Mouse (Mus musculus) mouse embryonic stem cell (cell line): ENCODE measurements around the gene Lrrc4b.

Experiments
- in situ Hi-C, 2 experiments: fragments of 300-500 bp; cut with MboI; formaldehyde crosslinking; loops; 1 replicate in 1 of 2; 3 replicates in 1 of 2; pipeline ENCODE4 v1.14.3; 2019 to 2020; ENCODE audit warnings: low sequenced_read_pairs in 2 of 2, low pct_unique_long_range_greater_than_20kb in 1 of 2, mixed read lengths in 1 of 2; ENCODE audit not compliant: unreplicated experiment in 1 of 2

Gene Lrrc4b

DNA sequence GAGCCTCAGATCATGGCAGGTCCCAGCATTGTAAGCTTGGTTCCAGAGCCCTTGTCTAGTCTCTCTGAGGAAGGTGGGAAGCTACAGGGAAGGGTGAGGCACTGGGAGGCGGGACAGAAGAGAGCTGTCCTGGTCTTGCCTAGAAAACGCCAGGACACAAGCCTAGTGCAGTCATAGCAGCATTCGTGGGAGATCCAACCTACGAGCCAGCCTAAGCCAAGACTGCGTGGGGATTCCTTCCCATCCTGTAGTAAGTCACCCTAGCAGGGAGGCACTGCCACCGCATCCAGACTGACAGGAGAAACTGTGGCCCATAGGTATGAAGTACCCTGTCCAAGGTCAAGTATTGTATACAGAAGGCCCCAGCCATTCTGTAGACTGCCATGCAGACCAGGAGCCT lies 3.7 kb downstream of the Lrrc4b start:
- in situ Hi-C loops, result loop anchor here in 1 of 2 experiments (25.0 kb wide), 1 partner anchor 95 kb away; no protein-coding TSS in a partner anchor

- in situ Hi-C loops, result loop anchor here in 1 of 2 experiments (25.0 kb wide), 1 partner anchor 96 kb away; no protein-coding TSS in a partner anchor
Measured at GRCm38 (mm10) chr7:44433371-44433770, 4.6 kb downstream of the Lrrc4b start.

DNA sequence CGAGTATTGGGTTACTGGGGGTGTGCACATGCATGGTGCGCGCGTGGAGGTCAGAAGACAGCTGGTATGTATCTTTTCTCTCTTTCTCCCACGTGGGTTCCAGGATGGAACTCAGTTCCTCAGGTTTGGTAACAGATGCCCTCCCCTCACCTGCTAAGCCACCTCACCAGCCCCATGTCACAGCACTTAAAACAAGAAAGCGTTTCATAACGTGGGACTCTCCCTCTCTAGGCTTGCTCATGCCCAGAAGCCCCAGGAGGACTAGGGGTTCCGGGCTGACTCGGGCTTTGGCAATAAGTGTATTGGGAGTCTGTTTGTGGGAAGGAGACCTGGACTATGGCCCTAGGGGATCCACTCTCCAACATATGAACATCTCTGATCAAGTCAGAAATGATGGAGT lies 5.3 kb downstream of the Lrrc4b start:
- in situ Hi-C loops, result loop anchor here in 1 of 2 experiments (25.0 kb wide), 1 partner anchor 97 kb away; no protein-coding TSS in a partner anchor

GRCm38 (mm10) chr7:44435796-44436195 lies 7.0 kb downstream of the Lrrc4b start:
- in situ Hi-C loops, result loop anchor here in 1 of 2 experiments (25.0 kb wide), 1 partner anchor 98 kb away; no protein-coding TSS in a partner anchor

DNA sequence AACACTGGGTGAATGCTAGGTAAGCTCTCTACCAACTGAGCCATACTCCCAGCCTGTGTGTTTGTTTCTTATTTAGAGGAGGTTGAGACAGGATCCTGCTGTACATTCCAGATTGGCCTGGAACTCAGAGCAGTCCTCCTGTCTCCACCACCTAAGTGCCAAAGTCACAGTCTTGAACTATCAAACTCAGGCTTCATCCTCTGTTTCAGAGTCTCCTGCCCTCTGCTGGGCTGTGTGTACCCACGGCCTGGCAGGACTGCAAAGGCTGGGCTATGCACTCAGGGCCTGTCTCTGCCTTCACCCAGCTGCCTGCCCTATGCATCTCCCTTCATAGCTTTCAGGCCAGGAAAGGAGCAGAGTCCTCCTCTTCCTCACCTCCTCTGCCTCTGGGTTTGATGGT lies 7.4 kb downstream of the Lrrc4b start:
- in situ Hi-C loops, result loop anchor here in 1 of 2 experiments (25.0 kb wide), 1 partner anchor 99 kb away; no protein-coding TSS in a partner anchor

- in situ Hi-C loops, result loop anchor here in 1 of 2 experiments (25.0 kb wide), 1 partner anchor 100 kb away; no protein-coding TSS in a partner anchor
Measured at GRCm38 (mm10) chr7:44437188-44437587, 8.4 kb downstream of the Lrrc4b start.

DNA sequence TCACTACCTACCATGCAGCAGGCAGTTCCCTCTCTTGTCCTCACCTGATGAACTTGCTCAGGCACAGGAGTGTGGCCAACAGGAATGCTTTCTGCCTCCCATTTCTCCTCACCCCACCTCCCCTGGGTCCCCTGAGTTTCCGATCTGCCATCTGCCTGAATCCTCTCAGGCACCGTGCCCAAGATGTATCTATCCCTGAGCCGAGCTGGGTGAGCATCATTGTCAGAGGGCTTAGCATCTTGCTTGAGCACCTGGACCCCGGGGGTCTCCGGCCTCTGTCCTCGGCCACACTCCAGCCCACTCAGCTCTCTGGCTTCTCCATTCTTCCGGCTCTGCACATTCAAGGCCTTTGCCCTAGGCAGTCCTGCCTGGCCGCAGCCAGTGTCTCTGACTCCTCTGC lies 9.1 kb downstream of the Lrrc4b start:
- in situ Hi-C loops, result loop anchor here in 1 of 2 experiments (25.0 kb wide), 1 partner anchor 101 kb away; no protein-coding TSS in a partner anchor

- in situ Hi-C loops, result loop anchor here in 1 of 2 experiments (25.0 kb wide), 1 partner anchor 102 kb away; no protein-coding TSS in a partner anchor
Measured at GRCm38 (mm10) chr7:44439696-44440095, 10.9 kb downstream of the Lrrc4b start.

DNA sequence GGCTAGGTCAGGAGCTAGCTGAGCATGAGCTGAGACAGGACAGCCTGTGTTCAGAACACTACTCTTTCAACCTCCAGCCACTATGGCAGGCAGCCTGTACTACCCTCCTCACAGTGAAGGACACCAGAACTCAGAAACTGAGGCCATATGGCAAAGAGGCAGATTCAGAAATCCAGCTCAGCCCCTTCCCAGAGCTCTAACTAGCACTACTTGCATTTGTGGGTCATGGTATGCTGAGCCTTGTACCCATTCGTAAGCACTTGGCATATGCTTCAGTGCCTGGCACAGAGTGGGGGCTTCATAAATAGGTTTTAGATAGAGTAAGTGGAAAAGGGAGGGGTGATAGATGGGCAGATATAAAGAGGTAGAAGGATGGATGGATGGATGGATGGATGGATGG lies 11.7 kb downstream of the Lrrc4b start:
- in situ Hi-C loops, result loop anchor here in 1 of 2 experiments (25.0 kb wide), 1 partner anchor 103 kb away; no protein-coding TSS in a partner anchor

GRCm38 (mm10) chr7:44441180-44441579 lies 12.4 kb downstream of the Lrrc4b start:
- in situ Hi-C loops, result loop anchor here in 1 of 2 experiments (25.0 kb wide), 1 partner anchor 104 kb away; no protein-coding TSS in a partner anchor

DNA sequence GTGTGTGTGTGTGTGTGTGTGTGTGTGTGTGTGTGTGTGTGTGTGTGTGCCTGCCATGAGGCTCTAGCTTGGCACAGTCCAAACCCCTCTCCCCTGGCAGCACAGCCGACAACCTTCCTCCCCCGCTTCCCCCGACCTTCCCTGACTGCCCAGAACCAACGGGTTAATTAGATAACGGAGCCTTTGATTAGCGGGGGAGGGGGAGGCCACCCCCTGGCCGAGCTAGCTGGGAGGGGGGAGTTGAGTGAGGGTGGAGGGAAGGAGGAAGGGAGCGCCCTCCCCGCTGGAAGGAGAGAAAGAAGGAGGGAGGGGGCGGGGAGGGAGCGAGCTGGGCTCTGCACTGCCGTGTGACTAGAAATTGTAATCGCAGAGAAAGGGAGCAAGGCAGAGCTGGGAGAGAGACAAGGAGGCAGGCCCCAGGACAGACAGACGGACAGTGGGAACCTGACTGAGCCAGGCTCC lies 12.9 kb downstream of the Lrrc4b start:
- in situ Hi-C loops, result loop anchor here in 1 of 2 experiments (25.0 kb wide), 1 partner anchor 104 kb away; no protein-coding TSS in a partner anchor

DNA sequence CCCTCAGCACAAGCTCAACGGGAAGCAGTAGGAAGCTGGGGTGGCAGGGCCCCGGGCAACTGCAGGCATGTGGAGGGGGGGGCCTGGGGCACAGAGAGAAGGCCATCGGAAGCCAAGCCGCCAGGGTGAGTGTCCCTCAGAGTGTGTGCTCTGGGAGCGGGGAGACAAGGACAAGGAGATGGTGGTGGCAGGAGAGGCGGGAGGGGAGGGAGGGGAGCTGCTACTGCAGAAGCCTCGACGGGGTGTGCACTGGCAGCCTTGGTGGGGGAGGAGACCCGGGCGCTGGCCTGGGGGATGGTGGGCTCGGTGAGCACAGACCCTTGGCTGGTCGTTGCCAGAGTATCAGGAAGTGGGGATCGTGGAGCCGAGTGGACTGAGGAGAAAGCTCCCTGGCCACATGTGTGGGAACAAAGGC lies 13.6 kb downstream of the Lrrc4b start:
- in situ Hi-C loops, result loop anchor here in 1 of 2 experiments (25.0 kb wide), 1 partner anchor 105 kb away; no protein-coding TSS in a partner anchor

- in situ Hi-C loops, result loop anchor here in 1 of 2 experiments (25.0 kb wide), 1 partner anchor 106 kb away; no protein-coding TSS in a partner anchor
Measured at GRCm38 (mm10) chr7:44443268-44444173, 14.7 kb downstream of the Lrrc4b start.

DNA sequence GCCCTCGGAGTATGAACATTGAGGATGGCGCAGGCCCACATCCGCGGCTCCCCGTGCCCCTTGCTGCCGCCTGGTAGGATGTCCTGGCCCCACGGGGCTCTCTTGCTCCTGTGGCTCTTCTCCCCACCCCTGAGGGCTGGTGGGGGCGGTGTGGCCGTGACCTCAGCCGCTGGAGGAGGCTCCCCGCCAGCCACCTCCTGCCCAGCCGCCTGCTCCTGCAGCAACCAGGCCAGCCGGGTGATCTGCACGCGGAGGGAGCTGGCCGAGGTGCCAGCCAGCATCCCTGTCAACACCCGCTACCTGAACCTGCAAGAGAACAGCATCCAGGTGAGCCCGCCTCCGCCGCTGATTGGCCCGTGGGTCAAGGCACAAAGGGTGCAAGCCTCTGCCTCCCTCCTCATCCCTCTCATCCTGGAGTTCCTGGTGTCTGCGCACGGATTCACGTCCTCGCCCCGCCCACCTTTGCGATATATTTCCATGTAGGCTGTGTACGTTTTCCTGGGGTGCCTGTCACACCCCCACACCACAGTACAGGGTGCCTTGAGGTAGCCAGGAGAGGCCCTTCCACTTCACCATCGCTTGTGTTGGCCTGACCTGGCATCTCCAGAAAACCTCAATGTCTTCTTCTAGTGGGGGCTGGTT lies 16.2 kb downstream of the Lrrc4b start:
- in situ Hi-C loops, result loop anchor here in 1 of 2 experiments (25.0 kb wide), 1 partner anchor 108 kb away; no protein-coding TSS in a partner anchor

DNA sequence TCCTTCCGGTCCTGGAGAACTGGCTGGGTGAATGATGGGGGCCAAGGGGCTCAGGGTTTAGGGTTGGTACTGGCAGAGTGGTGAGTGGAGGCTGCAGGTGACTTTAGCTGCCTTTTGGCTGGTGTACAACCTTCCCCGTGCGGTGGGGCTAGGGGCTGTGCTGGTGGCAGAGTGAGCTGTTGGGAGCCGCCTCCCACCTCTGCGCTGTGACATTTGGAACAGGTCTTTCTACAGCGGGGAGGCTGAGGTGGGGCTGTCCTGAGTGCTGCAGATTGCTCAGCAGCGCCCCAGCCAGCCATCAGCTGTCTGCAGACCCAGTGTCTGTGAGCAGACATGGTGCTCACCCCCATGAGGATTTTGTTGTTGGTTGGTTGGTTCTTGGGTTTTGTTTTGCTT lies 16.7 kb downstream of the Lrrc4b start:
- in situ Hi-C loops, result loop anchor here in 1 of 2 experiments (25.0 kb wide), 1 partner anchor 108 kb away; no protein-coding TSS in a partner anchor

DNA sequence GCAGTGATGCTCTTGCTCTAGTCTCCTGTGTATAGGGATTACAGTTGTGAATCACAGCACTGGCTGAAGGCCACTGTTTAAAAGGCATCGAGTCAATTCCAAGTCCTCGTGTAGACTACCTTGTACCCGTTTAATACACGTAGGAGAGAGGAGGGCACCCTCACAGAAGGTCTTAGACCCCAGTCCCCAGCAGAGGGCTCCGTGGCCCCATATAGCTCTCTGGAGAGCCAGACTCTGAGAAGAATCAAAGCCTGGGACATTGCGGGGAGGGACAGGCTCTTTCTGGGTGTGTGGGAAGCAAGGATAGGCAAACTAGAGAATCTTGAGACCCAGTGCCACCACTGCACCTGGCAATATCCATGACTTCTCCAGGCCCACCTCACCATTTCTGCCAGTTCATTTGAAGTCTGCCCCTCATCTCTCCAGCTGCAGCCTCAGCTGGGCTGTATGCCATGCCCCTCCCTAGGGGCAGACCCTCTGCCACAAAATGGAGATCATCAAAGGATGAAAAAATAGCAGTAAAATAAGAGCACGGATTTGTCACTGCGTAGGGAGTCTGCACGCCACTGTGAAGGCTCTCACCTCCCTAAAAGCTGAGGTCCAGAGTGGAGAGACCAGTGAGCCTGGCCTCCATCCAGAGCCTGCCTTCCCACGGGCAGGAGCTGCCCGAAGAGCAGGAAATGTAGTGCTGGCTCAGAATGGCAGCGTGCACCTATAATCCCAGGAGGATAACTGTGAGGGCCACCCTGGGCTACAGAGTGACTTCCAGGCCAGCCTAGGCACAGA lies 17.4 kb downstream of the Lrrc4b start:
- in situ Hi-C loops, result loop anchor here in 1 of 2 experiments (25.0 kb wide), 1 partner anchor 109 kb away; no protein-coding TSS in a partner anchor

- in situ Hi-C loops, result no loop called here
Measured at GRCm38 (mm10) chr7:44453256-44453655, 24.4 kb downstream of the Lrrc4b start.
